8 mouse cellular contexts compared by ENCODE assay signal in the genomic region with DNA sequence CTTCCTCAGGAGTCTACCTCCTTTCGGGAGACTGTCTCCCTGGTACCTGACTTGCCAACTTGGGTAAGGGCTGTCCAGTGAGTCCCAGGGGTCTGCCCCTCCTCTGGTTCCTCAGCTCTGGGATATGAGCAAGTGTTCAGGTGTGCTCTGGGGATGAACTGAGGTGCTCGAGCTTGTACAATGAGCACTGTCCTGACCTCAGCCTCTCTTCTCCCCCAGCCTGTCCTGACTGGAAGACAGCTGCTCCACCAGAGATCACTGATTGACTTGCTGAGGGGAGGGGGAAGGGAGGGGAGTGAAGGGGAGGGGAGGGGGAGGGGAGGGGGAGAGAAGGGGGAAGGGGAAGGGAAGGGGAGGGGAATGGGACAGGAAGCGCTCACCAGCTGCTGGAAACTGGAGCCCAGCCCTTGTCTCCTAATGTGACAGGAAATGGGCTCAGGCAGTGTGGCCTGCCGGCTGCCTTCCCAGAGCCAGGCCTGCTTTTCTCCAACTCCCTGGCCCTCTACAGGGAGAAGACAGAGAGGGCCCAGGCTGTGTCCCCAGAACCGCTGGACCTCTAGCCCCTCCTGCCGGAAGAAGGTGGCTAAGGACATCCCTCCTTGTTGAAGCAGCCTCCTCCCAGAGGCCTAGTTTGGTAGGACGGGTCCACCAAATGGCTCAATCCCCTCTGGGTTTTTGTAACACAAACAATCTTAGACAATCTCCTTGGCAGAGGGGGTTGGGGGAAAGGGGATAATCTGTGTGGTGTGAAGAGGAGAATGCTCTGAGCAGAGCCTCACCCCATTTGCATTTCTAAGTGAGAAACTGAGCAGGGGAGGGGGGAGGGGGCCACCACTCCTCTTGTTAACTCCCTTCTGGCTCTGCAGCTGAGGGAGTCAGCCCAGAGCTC.
A peak's percentile ranks its signal among the peaks of the same experiment; 100 is the strongest.
DNase-seq lines count a peak whose midpoint lies in the region; ATAC-seq lines count a peak whose summit lies in the region.

No protein-coding gene starts in this region.

- H3K27ac ChIP-seq in lung, embryonic 15.5 days, result no peak overlapping the region
- H3K27ac ChIP-seq in stomach, embryonic 15.5 days, result no peak overlapping the region

- no peak overlapping the region for H3K9ac ChIP-seq in lung, embryonic 15.5 days
- no peak overlapping the region for H3K9ac ChIP-seq in stomach, embryonic 15.5 days

- no peaks in the 10 kb centered on the region for H3K36me3 ChIP-seq in lung, embryonic 15.5 days
- H3K36me3 ChIP-seq in stomach, embryonic 15.5 days, result no peaks in the 10 kb centered on the region

- H3K4me1 ChIP-seq in lung, embryonic 15.5 days, result no peaks in the 10 kb centered on the region; the same call in 1 of the 2 replicates
- H3K4me1 ChIP-seq in stomach, embryonic 15.5 days, result no peaks in the 10 kb centered on the region

- no peaks in the 10 kb centered on the region for H3K27me3 ChIP-seq in lung, embryonic 15.5 days
- no peaks in the 10 kb centered on the region for H3K27me3 ChIP-seq in stomach, embryonic 15.5 days (replicated peaks)

- H3K4me3 ChIP-seq in lung, embryonic 15.5 days, result no peak overlapping the region
- no peak overlapping the region for H3K4me3 ChIP-seq in stomach, embryonic 15.5 days (replicated peaks)

- no peaks in the 10 kb centered on the region for H3K9me3 ChIP-seq in lung, embryonic 15.5 days
- no peaks in the 10 kb centered on the region for H3K9me3 ChIP-seq in stomach, embryonic 15.5 days

- H3K4me2 ChIP-seq in lung, embryonic 15.5 days, result no peak overlapping the region
- H3K4me2 ChIP-seq in stomach, embryonic 15.5 days, result no peak overlapping the region

- peak; percentile 46; the same call in 1 of the 2 replicates for ATAC-seq in lung, embryonic 15.5 days (ENCODE audit: borderline replicate concordance, extremely low read depth, low FRiP score, low TSS enrichment)
- peak; percentile 35; the same call in 1 of the 2 replicates for ATAC-seq in stomach, embryonic 15.5 days (ENCODE audit: insufficient read depth, low FRiP score, low read depth)

- peak; percentile 12 to 14 for DNase-seq in adrenal gland, postnatal 36 days
- no peak for DNase-seq in adrenal gland, postnatal 25 days
- peak; percentile 75 for DNase-seq in WW6 (ENCODE audit: low read depth, low spot score)
- DNase-seq in heart, postnatal 4 days, result peak; percentile 56
- no peak for DNase-seq in layer of hippocampus, adult 9-10 months (ENCODE audit: low spot score)
- DNase-seq in left cerebral cortex, adult 18-20 months (ENCODE audit: low spot score in 2 of 2), result no peak

- 23% methylated on average over 7 of the region's 7 CpGs for WGBS in lung, embryonic 15.5 days
- 21% methylated on average over 7 of the region's 7 CpGs for WGBS in stomach, embryonic 15.5 days

Comparison
In these comparisons a context has a peak if more than half of its experiments do, and no peak if none do; other contexts are left out.
1. DNase-seq: peak in adrenal gland, postnatal 36 days (2 of 2), WW6 (single experiment) and heart, postnatal 4 days (single experiment); none in adrenal gland, postnatal 25 days (single experiment), layer of hippocampus, adult 9-10 months (single experiment) and left cerebral cortex, adult 18-20 months (0 of 2).